Mouse (Mus musculus): ENCODE results near the gene Megf11. TPM values are rescaled to one million over a fixed set of nuclear protein-coding genes. Genes with fewer than 3 reads are reported as not detected.

Megf11 gene
- total RNA-seq, 2 experiments from 2014 or later: 14.1 to 14.4 TPM

- Histone ChIP-seq H3K4me3 (no peak overlapping the region), H3K27ac (no peak overlapping the region)
- DNase-seq (ENCODE audit: extremely low spot score in 1 of 2, low spot score in 2 of 2): no peak
- intact Hi-C loops (cut with DNase I): no loop called here
- no peak for TF ChIP-seq CTCF (IDR thresholded peaks at IDR 0.05)
Measured at GRCm38 (mm10) chr9:64621499-64622296, 236.3 kb downstream of the Megf11 start.

GRCm38 (mm10) chr9:64623361-64623760 is 237.9 kb downstream of the Megf11 start:
- intact Hi-C loops (cut with DNase I): no loop called here
- no peak overlapping the region for H3K27ac ChIP-seq
- no peak for TF ChIP-seq CTCF (IDR thresholded peaks at IDR 0.05)

GRCm38 (mm10) chr9:64624536-64624935 is 239.1 kb downstream of the Megf11 start:
- intact Hi-C loops (cut with DNase I): no loop called here
- DNase-seq (ENCODE audit: extremely low spot score in 1 of 2, low spot score in 2 of 2): no peak
- Histone ChIP-seq H3K27ac (no peak overlapping the region), H3K4me3 (no peak overlapping the region)
- TF ChIP-seq CTCF (IDR thresholded peaks at IDR 0.05): no peak

More at GRCm38 (mm10) chr9:64623361-64623760, 237.9 kb downstream of the Megf11 start:
- H3K4me3 ChIP-seq: no peak overlapping the region
- no peak for DNase-seq (ENCODE audit: extremely low spot score in 1 of 2, low spot score in 2 of 2)

GRCm38 (mm10) chr9:64629802-64630201 is 244.4 kb downstream of the Megf11 start:
- H3K27ac ChIP-seq: no peak overlapping the region
- TF ChIP-seq CTCF (IDR thresholded peaks at IDR 0.05): no peak
- intact Hi-C loops (cut with DNase I): no loop called here
- no peak for DNase-seq (ENCODE audit: extremely low spot score in 1 of 2, low spot score in 2 of 2)
- no peak overlapping the region for H3K4me3 ChIP-seq

- no peak for TF ChIP-seq CTCF (IDR thresholded peaks at IDR 0.05)
- no peak overlapping the region for H3K27ac ChIP-seq
- no peak for DNase-seq (ENCODE audit: extremely low spot score in 1 of 2, low spot score in 2 of 2)
- intact Hi-C loops (cut with DNase I): no loop called here
- no peak overlapping the region for H3K4me3 ChIP-seq
Measured at GRCm38 (mm10) chr9:64633169-64633568, 247.7 kb downstream of the Megf11 start.

GRCm38 (mm10) chr9:64636111-64636510 is 250.7 kb downstream of the Megf11 start:
- Histone ChIP-seq H3K27ac (peak overlapping the region; percentile 63; the same call in 1 of the 2 replicates), H3K4me3 (no peak overlapping the region)
- no peak for TF ChIP-seq CTCF (IDR thresholded peaks at IDR 0.05)
- intact Hi-C loops (cut with DNase I): loop anchor here (2.0 kb wide), 2 partner anchors 107 to 135 kb away; no protein-coding TSS in a partner anchor
- peak in 1 of 2 experiments; percentile 33 for DNase-seq (ENCODE audit: extremely low spot score in 1 of 2, low spot score in 2 of 2)

GRCm38 (mm10) chr9:64636961-64637360 is 251.5 kb downstream of the Megf11 start:
- Histone ChIP-seq H3K27ac (peak overlapping the region; percentile 72), H3K4me3 (no peak overlapping the region)
- TF ChIP-seq CTCF (IDR thresholded peaks at IDR 0.05): no peak
- intact Hi-C loops (cut with DNase I): loop anchor here (2.0 kb wide), 2 partner anchors 108 to 136 kb away; no protein-coding TSS in a partner anchor
- peak in 1 of 2 experiments; percentile 19 for DNase-seq (ENCODE audit: extremely low spot score in 1 of 2, low spot score in 2 of 2)

GRCm38 (mm10) chr9:64638250-64638649 is 252.8 kb downstream of the Megf11 start:
- Histone ChIP-seq H3K27ac (no peak overlapping the region), H3K4me3 (no peak overlapping the region)
- TF ChIP-seq CTCF (IDR thresholded peaks at IDR 0.05): no peak
- no peak for DNase-seq (ENCODE audit: extremely low spot score in 1 of 2, low spot score in 2 of 2)
- intact Hi-C loops (cut with DNase I): no loop called here

- DNase-seq (ENCODE audit: extremely low spot score in 1 of 2, low spot score in 2 of 2): peak; percentile 42 to 52
- intact Hi-C loops (cut with DNase I): loop anchor here (1.0 kb wide), 2 partner anchors 245 to 292 kb away; no protein-coding TSS in a partner anchor
- Histone ChIP-seq H3K27ac (no peak overlapping the region), H3K4me3 (no peak overlapping the region)
- TF ChIP-seq CTCF (IDR thresholded peaks at IDR 0.05): peak; percentile 87
Measured at GRCm38 (mm10) chr9:64639664-64640063, 254.2 kb downstream of the Megf11 start.

GRCm38 (mm10) chr9:64644129-64644528 is 258.7 kb downstream of the Megf11 start:
- DNase-seq (ENCODE audit: extremely low spot score in 1 of 2, low spot score in 2 of 2): no peak
- intact Hi-C loops (cut with DNase I): no loop called here
- TF ChIP-seq CTCF (IDR thresholded peaks at IDR 0.05): no peak
- Histone ChIP-seq H3K27ac (no peak overlapping the region), H3K4me3 (no peak overlapping the region)

- DNase-seq (ENCODE audit: extremely low spot score in 1 of 2, low spot score in 2 of 2): no peak
- intact Hi-C loops (cut with DNase I): no loop called here
- Histone ChIP-seq H3K27ac (no peak overlapping the region), H3K4me3 (no peak overlapping the region)
- TF ChIP-seq CTCF (IDR thresholded peaks at IDR 0.05): no peak
Measured at GRCm38 (mm10) chr9:64645462-64645861, 260.0 kb downstream of the Megf11 start.

- TF ChIP-seq CTCF (IDR thresholded peaks at IDR 0.05): no peak
- H3K4me3 ChIP-seq: no peak overlapping the region
- intact Hi-C loops (cut with DNase I): no loop called here
- DNase-seq (ENCODE audit: extremely low spot score in 1 of 2, low spot score in 2 of 2): no peak
- no peak overlapping the region for H3K27ac ChIP-seq
Measured at GRCm38 (mm10) chr9:64649393-64649792, 264.0 kb downstream of the Megf11 start.

All from left cerebral cortex, adult 2 months (tissue).